Comparison of ENCODE assay signal across 16 mouse cellular contexts in genomic region chr4:129009521-129009920, GRCm38 (mm10). TPM values are rescaled to one million over a fixed set of nuclear protein-coding genes. Genes with fewer than 3 reads are reported as not detected.
DNase-seq lines count a peak whose midpoint lies in the region; ATAC-seq and TF ChIP-seq lines count a peak whose summit lies in the region.
"Had no signal": no experiment of that assay in that cellular context is flagged by ENCODE, and none has a peak within 500 bp of the region (broad histone marks: within the 10 kb centered on the region; RNA-seq: fewer than 3 reads in every experiment).

No protein-coding gene starts in this region.

- H3K27me3 ChIP-seq in heart, adult 2 months (ENCODE audit: control insufficient read depth, insufficient read depth, low read length): no peaks in the 10 kb centered on the region
- peaks cover 2% of the 10 kb centered on the region; the same call in 1 of the 2 replicates for H3K27me3 ChIP-seq in hindbrain, embryonic 12.5 days
- no peaks in the 10 kb centered on the region for H3K27me3 ChIP-seq in hindbrain, embryonic 11.5 days (ENCODE audit: control insufficient read depth, insufficient read depth, low read length)
- no peaks in the 10 kb centered on the region for H3K27me3 ChIP-seq in neural tube, embryonic 13.5 days
- H3K27me3 ChIP-seq: embryonic facial prominence, embryonic 13.5 days; liver, embryonic 12.5 days had no signal

- H3K27ac ChIP-seq in heart, adult 2 months: peak overlapping the region; percentile 15; the same call in 1 of the 2 replicates
- peak overlapping the region; percentile 7; the same call in 1 of the 2 replicates for H3K27ac ChIP-seq in hindbrain, embryonic 12.5 days
- H3K27ac ChIP-seq in hindbrain, embryonic 11.5 days (ENCODE audit: low read depth, low read length): no peak overlapping the region
- H3K27ac ChIP-seq in neural tube, embryonic 13.5 days (replicated peaks): peak overlapping the region; percentile 46; the same call in 1 of the 2 replicates
- H3K27ac ChIP-seq: embryonic facial prominence, embryonic 13.5 days; forebrain, embryonic 10.5 days; liver, embryonic 12.5 days had no signal

- H3K36me3 ChIP-seq in heart, adult 2 months (ENCODE audit: control insufficient read depth, insufficient read depth, low read length): no peaks in the 10 kb centered on the region
- H3K36me3 ChIP-seq in hindbrain, embryonic 12.5 days: peaks cover 40% of the 10 kb centered on the region
- H3K36me3 ChIP-seq in hindbrain, embryonic 11.5 days (ENCODE audit: control insufficient read depth, insufficient read depth, low read length): peaks cover 6% of the 10 kb centered on the region
- peaks cover 54% of the 10 kb centered on the region for H3K36me3 ChIP-seq in neural tube, embryonic 13.5 days

- peaks cover 3% of the 10 kb centered on the region for H3K4me1 ChIP-seq in heart, adult 2 months (ENCODE audit: control insufficient read depth, insufficient read depth, low read length)
- H3K4me1 ChIP-seq in hindbrain, embryonic 12.5 days: peaks cover 8% of the 10 kb centered on the region; the same call in 1 of the 2 replicates
- H3K4me1 ChIP-seq in hindbrain, embryonic 11.5 days (replicated peaks; ENCODE audit: control insufficient read depth, insufficient read depth, low read length): no peaks in the 10 kb centered on the region
- H3K4me1 ChIP-seq in neural tube, embryonic 13.5 days (replicated peaks): peaks cover 37% of the 10 kb centered on the region

- H3K9me3 ChIP-seq in hindbrain, embryonic 12.5 days (replicated peaks): no peaks in the 10 kb centered on the region
- H3K9me3 ChIP-seq in hindbrain, embryonic 11.5 days (ENCODE audit: control insufficient read depth, low read length): no peaks in the 10 kb centered on the region
- no peaks in the 10 kb centered on the region for H3K9me3 ChIP-seq in neural tube, embryonic 13.5 days
- H3K9me3 ChIP-seq: embryonic facial prominence, embryonic 13.5 days; forebrain, embryonic 10.5 days; liver, embryonic 12.5 days had no signal

- H3K79me2 ChIP-seq in heart, adult 2 months (replicated peaks; ENCODE audit: control insufficient read depth, insufficient read depth, low read length): no peaks in the 10 kb centered on the region

- no peak overlapping the region for H3K4me3 ChIP-seq in heart, adult 2 months
- no peak overlapping the region for H3K4me3 ChIP-seq in hindbrain, embryonic 12.5 days
- no peak overlapping the region for H3K4me3 ChIP-seq in hindbrain, embryonic 11.5 days (ENCODE audit: low read depth, low read length)
- H3K4me3 ChIP-seq in neural tube, embryonic 13.5 days: no peak overlapping the region
- H3K4me3 ChIP-seq: embryonic facial prominence, embryonic 13.5 days; forebrain, embryonic 10.5 days; liver, embryonic 12.5 days had no signal

- H3K9ac ChIP-seq in heart, adult 2 months (ENCODE audit: low read depth, low read length): no peak overlapping the region
- no peak overlapping the region; the same call in 1 of the 2 replicates for H3K9ac ChIP-seq in hindbrain, embryonic 12.5 days
- no peak overlapping the region for H3K9ac ChIP-seq in hindbrain, embryonic 11.5 days (ENCODE audit: low read depth, low read length)
- H3K9ac ChIP-seq in neural tube, embryonic 13.5 days: no peak overlapping the region
- H3K9ac ChIP-seq: embryonic facial prominence, embryonic 13.5 days; liver, embryonic 12.5 days had no signal

- H3K4me2 ChIP-seq in hindbrain, embryonic 12.5 days (replicated peaks): no peak overlapping the region
- H3K4me2 ChIP-seq in hindbrain, embryonic 11.5 days (replicated peaks; ENCODE audit: low read depth, low read length): no peak overlapping the region
- H3K4me2 ChIP-seq in neural tube, embryonic 13.5 days: no peak overlapping the region
- H3K4me2 ChIP-seq: embryonic facial prominence, embryonic 13.5 days; liver, embryonic 12.5 days; midbrain, embryonic 11.5 days had no signal

- 84% methylated on average over 5 of the region's 5 CpGs for WGBS in heart, adult 2 months
- WGBS in hindbrain, embryonic 12.5 days: 73% methylated on average over 5 of the region's 5 CpGs
- 65% methylated on average over 5 of the region's 5 CpGs for WGBS in hindbrain, embryonic 11.5 days
- WGBS in neural tube, embryonic 13.5 days: 63% methylated on average over 5 of the region's 5 CpGs

- no peak for TF ChIP-seq POLR2A in heart, adult 2 months (IDR thresholded peaks at IDR 0.05; ENCODE audit: insufficient read depth, low read depth, low read length)

- intact Hi-C loops in heart, adult 2 months (cut with DNase I): no loop called here
- intact Hi-C loops in heart, postnatal 10 days (cut with DNase I): no loop called here

- TF ChIP-seq EP300 in heart, adult 2 months (IDR thresholded peaks at IDR 0.05; ENCODE audit: insufficient read depth, low read depth, low read length): no peak

- no peak for ATAC-seq in hindbrain, embryonic 12.5 days (ENCODE audit: low FRiP score)
- no peak for ATAC-seq in hindbrain, embryonic 11.5 days (ENCODE audit: low FRiP score)
- no peak for ATAC-seq in neural tube, embryonic 13.5 days (ENCODE audit: low read depth)
- ATAC-seq: liver, embryonic 12.5 days had no signal

- DNase-seq in heart, adult 2 months: no peak
- no peak for DNase-seq in heart, postnatal 10 days
- no peak for DNase-seq in hindbrain, embryonic 11.5 days (ENCODE audit: low spot score)
- no peak for DNase-seq in neural tube, embryonic 10.5 days (ENCODE audit: extremely low spot score, low spot score)
- DNase-seq in ovary, postnatal 36 days (ENCODE audit: low spot score): no peak
- DNase-seq: cerebellum, adult 11-12 months; kidney, postnatal 14 days; right cerebral cortex, adult 18-20 months; spleen, adult 18-20 months; thymus, postnatal 25 days had no signal

- TF ChIP-seq CTCF in heart, adult 2 months (IDR thresholded peaks at IDR 0.05): no peak

RNA-seq across cellular contexts. Expression of gene Ak2, which starts 17.8 kb away (rescaled TPM):
- total RNA-seq in heart, adult 2 months (2021): 10 to 100 TPM; 63.1 to 70.5 TPM
- polyA plus RNA-seq in heart, adult 2 months (2012; rRNA removed): 41.8 and 43.4 TPM in 2 replicates
- 10 to 100 TPM; 91.3 to 93.4 TPM for total RNA-seq in heart, postnatal 10 days (2021)
- 122 and 128 TPM in 2 replicates for polyA plus RNA-seq in hindbrain, embryonic 12.5 days (2016; fragmentation: Nextera tagmentation; extraction: Ambion mirVana)
- polyA plus RNA-seq in hindbrain, embryonic 11.5 days (2014; fragmentation: Nextera tagmentation; extraction: Ambion mirVana): 119 and 128 TPM in 2 replicates
- 89.3 and 92.9 TPM in 2 replicates for polyA plus RNA-seq in neural tube, embryonic 13.5 days (2015; fragmentation: Nextera tagmentation; extraction: Ambion mirVana)

RNA-seq across cellular contexts. Expression of gene Azin2, which starts 47.3 kb away (rescaled TPM):
- 1 to 10 TPM; 2.0 to 3.0 TPM for total RNA-seq in heart, adult 2 months (2021)
- 3.2 and 3.7 TPM in 2 replicates for polyA plus RNA-seq in heart, adult 2 months (2012; rRNA removed)
- total RNA-seq in heart, postnatal 10 days (2021): 1 to 10 TPM; 5.8 to 6.0 TPM
- polyA plus RNA-seq in hindbrain, embryonic 12.5 days (2016; fragmentation: Nextera tagmentation; extraction: Ambion mirVana): 17.7 and 21.4 TPM in 2 replicates
- polyA plus RNA-seq in hindbrain, embryonic 11.5 days (2014; fragmentation: Nextera tagmentation; extraction: Ambion mirVana): 10.8 and 12.5 TPM in 2 replicates
- polyA plus RNA-seq in neural tube, embryonic 13.5 days (2015; fragmentation: Nextera tagmentation; extraction: Ambion mirVana): 14.3 and 16.9 TPM in 2 replicates

RNA-seq across cellular contexts. Expression of gene Rnf19b, which starts 48.5 kb away (rescaled TPM):
- 10 to 100 TPM; 27.1 to 28.1 TPM for total RNA-seq in heart, adult 2 months (2021)
- 21.1 and 24.7 TPM in 2 replicates for polyA plus RNA-seq in heart, adult 2 months (2012; rRNA removed)
- 10 to 100 TPM; 20.9 to 22.2 TPM for total RNA-seq in heart, postnatal 10 days (2021)
- polyA plus RNA-seq in hindbrain, embryonic 12.5 days (2016; fragmentation: Nextera tagmentation; extraction: Ambion mirVana): 17.7 and 20.4 TPM in 2 replicates
- polyA plus RNA-seq in hindbrain, embryonic 11.5 days (2014; fragmentation: Nextera tagmentation; extraction: Ambion mirVana): 10.7 and 11.1 TPM in 2 replicates
- polyA plus RNA-seq in neural tube, embryonic 13.5 days (2015; fragmentation: Nextera tagmentation; extraction: Ambion mirVana): 22.4 and 25.7 TPM in 2 replicates
